Mouse (Mus musculus): ENCODE data around the gene Ngb. TPM values are rescaled to one million over a fixed set of nuclear protein-coding genes. Genes with fewer than 3 reads are reported as not detected.
A peak's percentile ranks its signal among the peaks of the same experiment; 100 is the strongest.

Ngb gene
- polyA plus RNA-seq (2014; fragmentation: Nextera tagmentation; extraction: Ambion mirVana) = 0.22 TPM in 1 of 2 replicates, not detected in the other

DNA sequence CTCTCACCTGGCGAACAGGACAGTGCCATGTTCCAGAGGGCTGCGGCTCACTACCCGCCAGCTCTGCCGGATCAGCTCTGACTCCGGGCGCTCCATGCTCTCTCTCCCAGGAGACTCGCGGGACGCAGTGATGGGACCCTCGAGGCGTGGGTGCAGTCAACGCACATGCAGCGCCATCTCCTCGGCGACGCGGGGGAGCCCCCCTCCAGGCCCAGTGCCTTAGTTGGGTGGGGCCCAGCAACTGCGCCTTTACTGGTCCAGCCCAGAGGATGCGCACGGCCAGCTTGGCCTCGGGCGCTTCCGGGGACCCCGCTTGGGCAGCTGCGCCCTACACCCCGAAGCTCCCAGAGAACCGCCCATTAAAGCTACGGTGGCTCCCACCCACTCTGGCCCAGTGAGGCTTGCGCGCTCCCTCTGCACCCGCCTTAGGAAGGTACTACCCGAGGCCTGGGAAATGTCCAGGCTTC lies at the start of gene Ngb:
Gene Ngb, minus strand, starts transcription at position 375 of the 467 bp plus-strand sequence.
- Histone ChIP-seq H3K27me3 (replicated peaks; ENCODE audit: control insufficient read depth, insufficient read depth, low read length) (peaks cover 26% of the 10 kb centered on the region), H3K4me1 (replicated peaks; ENCODE audit: control insufficient read depth, insufficient read depth, low read length) (no peaks in the 10 kb centered on the region), H3K36me3 (ENCODE audit: control insufficient read depth, insufficient read depth, low read length) (no peaks in the 10 kb centered on the region), H3K9me3 (ENCODE audit: control insufficient read depth, low read length) (no peaks in the 10 kb centered on the region), H3K4me2 (peak within 1 kb of the TSS; percentile 53), H3K4me3 (ENCODE audit: low read depth, low read length) (peak within 1 kb of the TSS; percentile 9; the same call in 1 of the 2 replicates), H3K27ac (ENCODE audit: low read depth, low read length) (no peak within 1 kb of the TSS), H3K9ac (ENCODE audit: low read depth, low read length) (no peak within 1 kb of the TSS)
- ATAC-seq (replicated peaks; ENCODE audit: low FRiP score) = no peak
- 13% methylated on average over 30 of the region's 32 CpGs for whole genome bisulfite sequencing
- DNase-seq (ENCODE audit: low spot score) = no peak

DNA sequence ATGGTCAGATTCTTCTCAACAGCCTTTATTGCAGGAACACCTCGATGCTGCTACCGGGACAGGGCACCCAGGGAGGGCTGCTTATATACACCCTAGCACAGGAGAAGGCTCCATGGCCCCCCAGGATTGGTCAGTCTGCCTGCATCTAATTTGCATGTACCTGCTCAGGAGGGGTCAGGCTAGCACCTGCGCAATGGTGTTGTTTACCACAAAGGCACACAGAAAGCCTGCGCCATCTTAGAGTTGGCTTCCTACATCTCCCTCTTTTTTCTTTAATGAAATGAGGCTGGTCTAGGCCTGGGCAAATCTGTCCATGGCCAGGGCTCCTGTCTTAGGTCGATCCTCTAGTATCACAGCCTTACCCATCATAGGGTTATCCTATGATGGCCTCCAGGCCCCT lies 47.1 kb upstream of the Ngb start:
- no peak overlapping the region for H3K4me2 ChIP-seq
- H3K27me3 ChIP-seq (replicated peaks; ENCODE audit: control insufficient read depth, insufficient read depth, low read length) = no peaks in the 10 kb centered on the region
- no peak for ATAC-seq (replicated peaks; ENCODE audit: low FRiP score)
- no peak overlapping the region for H3K27ac ChIP-seq (ENCODE audit: low read depth, low read length)
- H3K4me3 ChIP-seq (ENCODE audit: low read depth, low read length) = no peak overlapping the region
- no peak for DNase-seq (ENCODE audit: low spot score)
- peaks cover 6% of the 10 kb centered on the region for H3K4me1 ChIP-seq (replicated peaks; ENCODE audit: control insufficient read depth, insufficient read depth, low read length)
- 92% methylated on average over 5 of the region's 5 CpGs for WGBS
- H3K9ac ChIP-seq (ENCODE audit: low read depth, low read length) = no peak overlapping the region
- H3K9me3 ChIP-seq (ENCODE audit: control insufficient read depth, low read length) = 0 out of 2 replicates have a peak, but pooled peaks cover 4% of the 10 kb centered on the region
- peaks cover 4% of the 10 kb centered on the region for H3K36me3 ChIP-seq (ENCODE audit: control insufficient read depth, insufficient read depth, low read length)

DNA sequence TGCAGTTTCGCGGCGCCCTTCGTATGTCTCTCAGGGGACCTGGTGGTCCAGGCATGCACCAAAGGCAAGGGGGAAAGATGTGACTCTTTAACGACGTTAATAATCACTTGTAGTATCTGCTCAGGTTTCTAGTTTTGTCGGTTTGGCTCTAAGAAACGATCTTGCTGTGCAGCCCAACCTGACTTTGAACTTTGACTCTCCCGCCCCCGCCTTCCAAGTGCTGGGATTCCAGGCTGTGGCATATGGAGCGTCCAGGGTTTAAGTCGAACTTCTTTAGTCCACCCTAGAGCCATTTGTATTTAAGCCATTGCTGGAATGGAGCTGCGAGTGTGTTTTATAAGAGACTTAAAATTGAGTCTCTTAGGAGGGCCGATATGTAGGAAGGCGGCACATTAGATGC lies 45.8 kb upstream of the Ngb start:
- H3K27me3 ChIP-seq (replicated peaks; ENCODE audit: control insufficient read depth, insufficient read depth, low read length) = no peaks in the 10 kb centered on the region
- peaks cover 6% of the 10 kb centered on the region for H3K4me1 ChIP-seq (replicated peaks; ENCODE audit: control insufficient read depth, insufficient read depth, low read length)
- peak overlapping the region; percentile 88 for H3K9ac ChIP-seq (ENCODE audit: low read depth, low read length)
- ATAC-seq (replicated peaks; ENCODE audit: low FRiP score) = no peak
- H3K9me3 ChIP-seq (ENCODE audit: control insufficient read depth, low read length) = 0 out of 2 replicates have a peak, but pooled peaks cover 4% of the 10 kb centered on the region
- WGBS = 17% methylated on average over 15 of the region's 15 CpGs
- DNase-seq (ENCODE audit: low spot score) = no peak
- H3K4me2 ChIP-seq = peak overlapping the region; percentile 69
- peaks cover 4% of the 10 kb centered on the region for H3K36me3 ChIP-seq (ENCODE audit: control insufficient read depth, insufficient read depth, low read length)
- H3K27ac ChIP-seq (ENCODE audit: low read depth, low read length) = peak overlapping the region; percentile 90
- peak overlapping the region; percentile 73 for H3K4me3 ChIP-seq (ENCODE audit: low read depth, low read length)

DNA sequence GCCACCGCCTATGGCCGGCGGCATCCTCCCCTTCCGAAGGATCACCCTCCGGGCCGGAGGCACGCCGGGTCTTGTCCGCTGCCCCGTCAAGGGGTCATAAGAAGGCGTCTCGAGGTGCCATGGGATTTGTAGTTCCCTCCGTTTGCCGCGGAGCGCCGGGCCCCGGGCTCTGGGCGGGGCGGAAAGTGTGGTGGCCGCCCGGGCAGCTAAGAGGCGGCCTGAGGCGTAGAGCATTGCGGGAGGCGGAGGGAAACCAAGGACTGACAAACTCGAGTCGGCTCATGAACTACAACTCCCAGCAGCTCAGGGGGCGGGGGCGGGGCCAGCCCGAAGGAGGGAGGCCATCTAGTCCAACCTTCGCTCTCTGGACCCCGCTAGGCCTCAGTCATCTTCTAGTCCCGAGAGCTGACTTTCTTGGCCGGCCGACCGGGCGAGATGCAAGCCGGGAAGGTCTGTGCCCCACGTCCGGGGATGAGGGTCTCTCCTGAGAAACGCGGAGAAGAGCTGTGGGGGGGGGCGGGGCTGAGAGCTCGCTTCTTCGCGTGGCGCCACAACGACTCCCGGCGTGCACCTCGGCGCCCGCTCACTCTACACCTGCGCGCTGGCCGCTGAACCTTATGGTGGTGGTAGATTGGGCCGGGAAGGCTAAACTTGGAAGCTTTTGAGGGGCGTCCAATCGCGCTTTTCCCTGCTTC lies 45.2 kb upstream of the Ngb start, which contains the start of gene Pomt2:
Gene Pomt2, minus strand, starts transcription at position 574 of the 695 bp plus-strand sequence.
- WGBS = under 1% methylated on average over 60 of the region's 61 CpGs
- DNase-seq (ENCODE audit: low spot score) = peak; percentile 91
- Histone ChIP-seq H3K9ac (ENCODE audit: low read depth, low read length) (peak within 1 kb of the TSS; percentile 88), H3K36me3 (ENCODE audit: control insufficient read depth, insufficient read depth, low read length) (peaks cover 4% of the 10 kb centered on the region), H3K4me3 (ENCODE audit: low read depth, low read length) (peak within 1 kb of the TSS; percentile 73), H3K9me3 (ENCODE audit: control insufficient read depth, low read length) (0 out of 2 replicates have a peak, but pooled peaks cover 4% of the 10 kb centered on the region), H3K27me3 (replicated peaks; ENCODE audit: control insufficient read depth, insufficient read depth, low read length) (no peaks in the 10 kb centered on the region), H3K4me1 (replicated peaks; ENCODE audit: control insufficient read depth, insufficient read depth, low read length) (peaks cover 6% of the 10 kb centered on the region), H3K4me2 (peak within 1 kb of the TSS; percentile 69), H3K27ac (ENCODE audit: low read depth, low read length) (peak within 1 kb of the TSS; percentile 90)
- ATAC-seq (replicated peaks; ENCODE audit: low FRiP score) = peak; percentile 97

DNA sequence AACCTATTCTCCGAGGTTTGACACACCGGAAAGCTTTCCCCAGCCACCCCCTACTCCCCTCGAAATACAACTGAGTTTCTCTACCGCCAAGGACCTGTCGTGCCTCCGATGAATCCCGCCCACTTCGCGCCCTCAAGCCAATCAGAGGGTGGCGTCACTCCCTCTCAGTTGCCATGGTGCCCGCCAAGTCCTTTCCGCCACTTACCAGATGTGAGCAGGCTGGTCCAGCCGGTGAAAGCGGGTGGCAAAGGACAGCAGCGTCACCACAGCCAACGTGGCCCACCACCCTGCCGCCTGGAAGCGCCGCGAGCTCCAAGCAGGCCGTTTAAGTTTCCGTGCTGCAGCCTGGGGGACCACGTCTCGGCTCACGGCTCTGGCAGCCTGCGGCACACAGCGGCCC lies 44.6 kb upstream of the Ngb start, which contains the start of gene Gstz1:
Gene Gstz1, plus strand, starts transcription at position 200 of the 400 bp plus-strand sequence.
- Histone ChIP-seq H3K4me2 (peak within 1 kb of the TSS; percentile 69), H3K4me3 (ENCODE audit: low read depth, low read length) (peak within 1 kb of the TSS; percentile 73), H3K4me1 (replicated peaks; ENCODE audit: control insufficient read depth, insufficient read depth, low read length) (peaks cover 6% of the 10 kb centered on the region), H3K36me3 (ENCODE audit: control insufficient read depth, insufficient read depth, low read length) (peaks cover 4% of the 10 kb centered on the region), H3K27ac (ENCODE audit: low read depth, low read length) (peak within 1 kb of the TSS; percentile 90), H3K27me3 (replicated peaks; ENCODE audit: control insufficient read depth, insufficient read depth, low read length) (no peaks in the 10 kb centered on the region), H3K9ac (ENCODE audit: low read depth, low read length) (peak within 1 kb of the TSS; percentile 88), H3K9me3 (ENCODE audit: control insufficient read depth, low read length) (0 out of 2 replicates have a peak, but pooled peaks cover 4% of the 10 kb centered on the region)
- DNase-seq (ENCODE audit: low spot score) (peak; percentile 81), ATAC-seq (replicated peaks; ENCODE audit: low FRiP score) (peak; percentile 85)
- WGBS = under 1% methylated on average over 27 of the region's 27 CpGs

DNA sequence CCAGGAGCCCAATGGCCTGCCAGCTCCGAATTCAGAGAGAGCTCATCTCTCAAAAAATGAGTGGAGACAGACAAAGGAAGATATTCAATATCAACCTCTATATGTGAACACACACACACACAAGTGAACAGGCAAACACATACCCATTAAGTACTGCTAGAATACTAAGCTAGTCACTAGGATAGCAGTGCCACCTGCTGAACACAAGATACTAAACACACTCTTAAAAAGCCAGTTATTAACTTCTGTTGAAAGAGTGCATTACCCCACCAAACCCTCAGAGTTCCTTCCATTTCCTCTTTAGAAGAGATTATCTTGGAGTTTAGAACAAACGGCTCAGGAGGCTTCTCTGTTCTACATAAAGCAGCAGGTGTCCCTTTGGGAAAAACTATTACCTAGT lies 39.8 kb upstream of the Ngb start:
- no peaks in the 10 kb centered on the region for H3K36me3 ChIP-seq (ENCODE audit: control insufficient read depth, insufficient read depth, low read length)
- ATAC-seq (replicated peaks; ENCODE audit: low FRiP score) (no peak), DNase-seq (ENCODE audit: low spot score) (no peak)
- H3K4me3 ChIP-seq (ENCODE audit: low read depth, low read length) = no peak overlapping the region
- no peaks in the 10 kb centered on the region for H3K27me3 ChIP-seq (replicated peaks; ENCODE audit: control insufficient read depth, insufficient read depth, low read length)
- H3K9me3 ChIP-seq (ENCODE audit: control insufficient read depth, low read length) = no peaks in the 10 kb centered on the region
- no peak overlapping the region for H3K4me2 ChIP-seq
- H3K27ac ChIP-seq (ENCODE audit: low read depth, low read length) = no peak overlapping the region
- no peak overlapping the region for H3K9ac ChIP-seq (ENCODE audit: low read depth, low read length)
- WGBS = 58% methylated on average over 2 of the region's 2 CpGs
- no peaks in the 10 kb centered on the region for H3K4me1 ChIP-seq (replicated peaks; ENCODE audit: control insufficient read depth, insufficient read depth, low read length)

DNA sequence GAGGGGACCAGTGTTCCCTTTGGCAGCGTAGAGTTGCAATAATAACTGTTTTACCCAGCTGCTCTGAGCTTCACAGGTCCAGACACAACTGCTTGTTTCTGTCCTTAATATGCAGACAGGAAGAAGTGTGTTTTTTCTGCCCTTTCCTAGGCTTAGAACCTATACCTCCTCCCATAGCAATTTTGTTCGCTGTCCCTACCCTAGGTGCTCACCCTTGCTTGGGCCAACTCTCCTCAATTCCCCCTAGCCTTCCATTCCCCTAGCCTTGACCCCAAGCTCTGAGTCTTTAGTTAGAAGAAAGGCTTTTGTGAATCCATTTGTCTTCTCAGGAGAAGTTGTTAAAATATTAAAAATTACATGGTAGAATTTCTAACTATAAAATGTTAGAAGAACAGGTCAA lies 36.4 kb upstream of the Ngb start:
- H3K9me3 ChIP-seq (ENCODE audit: control insufficient read depth, low read length) = no peaks in the 10 kb centered on the region
- no peak overlapping the region for H3K4me3 ChIP-seq (ENCODE audit: low read depth, low read length)
- no peaks in the 10 kb centered on the region for H3K27me3 ChIP-seq (replicated peaks; ENCODE audit: control insufficient read depth, insufficient read depth, low read length)
- no peak for ATAC-seq (replicated peaks; ENCODE audit: low FRiP score)
- no peak overlapping the region for H3K9ac ChIP-seq (ENCODE audit: low read depth, low read length)
- H3K4me2 ChIP-seq = no peak overlapping the region
- no peaks in the 10 kb centered on the region for H3K36me3 ChIP-seq (ENCODE audit: control insufficient read depth, insufficient read depth, low read length)
- 77% methylated on average over 2 of the region's 2 CpGs for WGBS
- H3K4me1 ChIP-seq (replicated peaks; ENCODE audit: control insufficient read depth, insufficient read depth, low read length) = no peaks in the 10 kb centered on the region
- DNase-seq (ENCODE audit: low spot score) = no peak
- no peak overlapping the region for H3K27ac ChIP-seq (ENCODE audit: low read depth, low read length)

DNA sequence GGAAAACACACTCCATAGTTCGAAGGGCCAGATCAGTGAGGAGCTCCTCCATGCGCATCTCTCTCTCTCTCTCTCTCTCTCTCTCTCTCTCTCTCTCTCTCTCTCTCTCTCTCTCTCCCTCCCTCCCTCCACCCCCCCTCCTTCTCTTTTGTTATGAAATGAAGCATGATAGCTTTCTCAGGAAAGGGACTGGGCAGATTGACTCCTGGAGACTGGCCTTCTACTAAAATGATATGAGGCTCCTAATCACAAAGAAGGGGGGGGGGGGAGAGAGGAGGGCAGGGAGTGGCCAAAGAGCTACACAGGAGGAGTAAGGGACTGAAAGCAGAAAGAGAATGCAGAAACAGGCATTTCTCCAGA lies 36.0 kb upstream of the Ngb start:
- ATAC-seq (replicated peaks; ENCODE audit: low FRiP score) = no peak
- WGBS = 93% methylated on average over 2 of the region's 2 CpGs
- H3K9ac ChIP-seq (ENCODE audit: low read depth, low read length) = no peak overlapping the region

More for the DNA sequence above, 36.0 kb upstream of the Ngb start:
- no peaks in the 10 kb centered on the region for H3K9me3 ChIP-seq (ENCODE audit: control insufficient read depth, low read length)
- no peak overlapping the region for H3K27ac ChIP-seq (ENCODE audit: low read depth, low read length)
- H3K36me3 ChIP-seq (ENCODE audit: control insufficient read depth, insufficient read depth, low read length) = no peaks in the 10 kb centered on the region
- H3K4me1 ChIP-seq (replicated peaks; ENCODE audit: control insufficient read depth, insufficient read depth, low read length) = no peaks in the 10 kb centered on the region
- no peak overlapping the region for H3K4me3 ChIP-seq (ENCODE audit: low read depth, low read length)
- no peak overlapping the region for H3K4me2 ChIP-seq
- DNase-seq (ENCODE audit: low spot score) = no peak
- H3K27me3 ChIP-seq (replicated peaks; ENCODE audit: control insufficient read depth, insufficient read depth, low read length) = no peaks in the 10 kb centered on the region
